Mouse (Mus musculus) forebrain, embryonic 14.5 days (tissue): Measurements from ENCODE around the gene Sept9. TPM values are rescaled to one million over a fixed set of nuclear protein-coding genes. Genes with fewer than 3 reads are reported as not detected.
"Not testable (repeated sequence)": the region's sequence is repeated elsewhere in the genome, so short reads cannot be mapped to it uniquely, and the experiment has no call there.

ENCODE experiments used
- ATAC-seq: fragments of 200-750 bp; cut with Nextera tagmentation; 2 replicates; pipeline ENCODE4 v1.8.0; 2017; ENCODE audit warnings: mild to moderate bottlenecking, moderate library complexity
- DNase-seq: peaks from one replicate; pipeline ENCODE4 v3.0.0-alpha.2; 2015; ENCODE audit warnings: low spot score
- H3K27ac ChIP-seq: fragments of 300-500 bp; sonication (generic); 2 replicates; pipeline ENCODE4 v1.5.1; 2014; ENCODE audit warnings: low read depth, mild to moderate bottlenecking, control low read depth, low read length, moderate library complexity
- H3K27me3 ChIP-seq: fragments of 300-500 bp; sonication (generic); replicated peaks from 2 replicates; pipeline ENCODE4 v1.6.1; 2014; ENCODE audit warnings: low read length, control low read depth, mixed read lengths; ENCODE audit not compliant: control insufficient read depth, insufficient read depth
- H3K36me3 ChIP-seq: fragments of 300-500 bp; sonication (generic); 2 replicates; pipeline ENCODE4 v1.6.1; 2014; ENCODE audit warnings: low read length, control low read depth; ENCODE audit not compliant: control insufficient read depth, insufficient read depth
- H3K4me1 ChIP-seq: fragments of 300-500 bp; sonication (generic); 2 replicates; pipeline ENCODE4 v1.6.1; 2014; ENCODE audit warnings: antibody characterized with exemption, low read length, control low read depth; ENCODE audit not compliant: control insufficient read depth, insufficient read depth
- H3K4me2 ChIP-seq: fragments of 300-500 bp; sonication (generic); 2 replicates; pipeline ENCODE4 v1.6.1; 2014; ENCODE audit warnings: mild to moderate bottlenecking, control low read depth, low read length
- H3K4me3 ChIP-seq: fragments of 300-500 bp; sonication (generic); 2 replicates; pipeline ENCODE4 v1.5.1; 2014; ENCODE audit warnings: low read depth, low read length, control low read depth
- H3K9ac ChIP-seq: fragments of 300-500 bp; sonication (generic); 2 replicates; pipeline ENCODE4 v1.6.1; 2014; ENCODE audit warnings: mild to moderate bottlenecking, low read length, control low read depth, moderate library complexity
- H3K9me3 ChIP-seq: fragments of 300-500 bp; sonication (generic); replicated peaks from 2 replicates; pipeline ENCODE4 v1.6.1; 2016; ENCODE audit warnings: low read length, control low read depth, mixed read lengths; ENCODE audit not compliant: control insufficient read depth
- WGBS: fragments of 180-500 bp; shearing (Covaris S2); extraction: QIAGEN DNeasy Blood & Tissue Kit; methylation state at CpG from one replicate; pipeline ENCODE4 v1.1.7; 2014; 5-methylcytosine and 5-hydroxymethylcytosine counted together
- polyA plus RNA-seq: library from polyadenylated mRNA; unstranded; fragments of >200 nt; fragmentation: Nextera tagmentation; extraction: Ambion mirVana; gene quantifications from 2 replicates; pipeline ENCODE4 v1.2.1, GENCODE M21; 2014

Gene Sept9
- polyA plus RNA-seq, 1 experiment from 2014 or later: 113 TPM

- peaks cover 36% of the 10 kb centered on the region for H3K4me1 ChIP-seq
- 91% methylated on average over 3 of the region's 3 CpGs for WGBS
Measured at GRCm38 (mm10) chr11:117322311-117322710, 122.8 kb downstream of the Sept9 start.

GRCm38 (mm10) chr11:117322730-117323579 lies 123.5 kb downstream of the Sept9 start:
- DNase-seq (no peak), ATAC-seq (no peak)
- Histone ChIP-seq H3K4me2 (no peak overlapping the region), H3K4me3 (no peak overlapping the region), H3K4me1 (peaks cover 31% of the 10 kb centered on the region), H3K27ac (no peak overlapping the region), H3K36me3 (no peaks in the 10 kb centered on the region), H3K27me3 (no peaks in the 10 kb centered on the region), H3K9ac (no peak overlapping the region), H3K9me3 (no peaks in the 10 kb centered on the region)
- 86% methylated on average over 15 of the region's 15 CpGs for WGBS

More at GRCm38 (mm10) chr11:117322311-117322710, 122.8 kb downstream of the Sept9 start:
- Histone ChIP-seq H3K27me3 (no peaks in the 10 kb centered on the region), H3K27ac (no peak overlapping the region), H3K9me3 (no peaks in the 10 kb centered on the region), H3K4me3 (no peak overlapping the region), H3K36me3 (no peaks in the 10 kb centered on the region), H3K4me2 (no peak overlapping the region), H3K9ac (no peak overlapping the region)
- no peak for DNase-seq
- ATAC-seq: no peak

GRCm38 (mm10) chr11:117323976-117324574 lies 124.6 kb downstream of the Sept9 start:
- no peak overlapping the region for H3K27ac ChIP-seq
- no peak overlapping the region for H3K9ac ChIP-seq
- no peak for ATAC-seq
- H3K4me1 ChIP-seq: peaks cover 27% of the 10 kb centered on the region
- no peak overlapping the region for H3K4me3 ChIP-seq
- no peaks in the 10 kb centered on the region for H3K9me3 ChIP-seq
- 61% methylated on average over 12 of the region's 12 CpGs for WGBS
- H3K27me3 ChIP-seq: no peaks in the 10 kb centered on the region
- H3K4me2 ChIP-seq: no peak overlapping the region
- DNase-seq: peak; percentile 62
- H3K36me3 ChIP-seq: no peaks in the 10 kb centered on the region

- not testable (repeated sequence) for H3K9me3 ChIP-seq, H3K27me3 ChIP-seq, ATAC-seq, DNase-seq, H3K27ac ChIP-seq, H3K36me3 ChIP-seq, H3K9ac ChIP-seq, H3K4me3 ChIP-seq, H3K4me2 ChIP-seq
- peaks cover 25% of the 10 kb centered on the region for H3K4me1 ChIP-seq
- 96% methylated on average over 5 of the region's 5 CpGs for WGBS
Measured at GRCm38 (mm10) chr11:117324718-117325117, 125.3 kb downstream of the Sept9 start.

- H3K9ac ChIP-seq: no peak overlapping the region
- peaks cover 23% of the 10 kb centered on the region for H3K4me1 ChIP-seq
- ATAC-seq (no peak), DNase-seq (no peak)
- no peaks in the 10 kb centered on the region for H3K9me3 ChIP-seq
- H3K36me3 ChIP-seq: no peaks in the 10 kb centered on the region
- no peak overlapping the region for H3K27ac ChIP-seq
- no peak overlapping the region for H3K4me3 ChIP-seq
- no peaks in the 10 kb centered on the region for H3K27me3 ChIP-seq
- no peak overlapping the region for H3K4me2 ChIP-seq
- 75% methylated on average over 5 of the region's 5 CpGs for WGBS
Measured at GRCm38 (mm10) chr11:117325131-117325467, 125.6 kb downstream of the Sept9 start.

GRCm38 (mm10) chr11:117325468-117326139 lies 126.1 kb downstream of the Sept9 start:
- DNase-seq: no peak
- no peak overlapping the region for H3K4me3 ChIP-seq
- no peak overlapping the region for H3K4me2 ChIP-seq
- peaks cover 23% of the 10 kb centered on the region for H3K4me1 ChIP-seq
- no peak for ATAC-seq
- no peaks in the 10 kb centered on the region for H3K9me3 ChIP-seq
- 39% methylated on average over 12 of the region's 12 CpGs for WGBS
- no peak overlapping the region for H3K27ac ChIP-seq
- H3K36me3 ChIP-seq: no peaks in the 10 kb centered on the region
- no peaks in the 10 kb centered on the region for H3K27me3 ChIP-seq
- H3K9ac ChIP-seq: no peak overlapping the region

GRCm38 (mm10) chr11:117326140-117326725 lies 126.8 kb downstream of the Sept9 start:
- Histone ChIP-seq H3K4me2 (no peak overlapping the region), H3K4me1 (peaks cover 29% of the 10 kb centered on the region), H3K4me3 (no peak overlapping the region), H3K27ac (peak overlapping the region; percentile 58; the same call in 1 of the 2 replicates), H3K27me3 (no peaks in the 10 kb centered on the region), H3K36me3 (no peaks in the 10 kb centered on the region), H3K9me3 (no peaks in the 10 kb centered on the region), H3K9ac (no peak overlapping the region)
- DNase-seq (no peak), ATAC-seq (no peak)
- 63% methylated on average over 4 of the region's 4 CpGs for WGBS

GRCm38 (mm10) chr11:117326867-117327600 lies 127.6 kb downstream of the Sept9 start:
- DNase-seq (peak; percentile 75), ATAC-seq (peak; percentile 49)
- no peak overlapping the region for H3K9ac ChIP-seq
- H3K4me3 ChIP-seq: no peak overlapping the region
- WGBS: 65% methylated on average over 16 of the region's 16 CpGs
- no peaks in the 10 kb centered on the region for H3K9me3 ChIP-seq
- no peaks in the 10 kb centered on the region for H3K27me3 ChIP-seq
- H3K36me3 ChIP-seq: no peaks in the 10 kb centered on the region
- peak overlapping the region; percentile 58 for H3K27ac ChIP-seq
- no peak overlapping the region for H3K4me2 ChIP-seq
- H3K4me1 ChIP-seq: peaks cover 35% of the 10 kb centered on the region
